Mouse (Mus musculus) lung, adult 2 months (tissue): Measurements from ENCODE around the gene Adam12.

Source experiments
- CTCF ChIP-seq: fragments of 200-500 bp; IDR thresholded peaks from 2 replicates; pipeline ENCODE4 v1.5.1; 2011; ENCODE audit warnings: mild to moderate bottlenecking, low read length, control low read depth; ENCODE audit not compliant: insufficient read depth
- POLR2A ChIP-seq: fragments of 200-500 bp; IDR thresholded peaks from 2 replicates; pipeline ENCODE4 v1.6.1; 2011; ENCODE audit warnings: low read depth, mild to moderate bottlenecking, control low read depth, low read length, borderline replicate concordance; ENCODE audit errors: extremely low read depth

DNA sequence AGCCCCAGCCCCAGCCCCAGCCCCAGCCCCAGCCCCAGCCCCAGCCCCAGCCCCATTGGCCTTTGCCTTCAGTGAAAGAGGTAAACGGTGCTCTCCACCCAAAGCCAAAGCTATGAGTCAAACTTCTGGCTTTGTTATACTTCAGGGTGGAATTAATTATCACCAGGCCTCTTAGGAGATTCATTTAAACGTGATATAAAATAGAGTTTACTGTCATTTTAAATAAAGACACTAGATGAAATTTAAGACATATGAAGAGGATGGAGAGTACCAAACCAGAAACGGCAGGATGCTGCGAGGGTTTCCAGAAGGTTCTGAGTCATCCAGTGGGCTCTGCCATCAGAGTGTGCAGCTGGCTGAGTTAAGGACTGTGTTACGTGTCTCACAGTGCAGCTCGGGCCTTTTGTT lies 199.0 kb downstream of the Adam12 start:
- TF ChIP-seq CTCF (no peak), POLR2A (no peak)
